Mouse (Mus musculus): ENCODE measurements around the gene Tecpr2.

Gene Tecpr2

GRCm38 (mm10) chr12:110948082-110948909, 59.2 kb downstream of the Tecpr2 start:
- ATAC-seq (ENCODE audit: low TSS enrichment), result no peak

- no peak for ATAC-seq (ENCODE audit: low TSS enrichment)
Measured at GRCm38 (mm10) chr12:110948910-110949201, 59.8 kb downstream of the Tecpr2 start.

GRCm38 (mm10) chr12:110949410-110949809, 60.3 kb downstream of the Tecpr2 start:
- ATAC-seq (ENCODE audit: low TSS enrichment), result no peak

GRCm38 (mm10) chr12:110950151-110950550, 61.1 kb downstream of the Tecpr2 start:
- ATAC-seq (ENCODE audit: low TSS enrichment), result no peak

GRCm38 (mm10) chr12:110951236-110951635, 62.2 kb downstream of the Tecpr2 start:
- ATAC-seq (ENCODE audit: low TSS enrichment), result no peak

GRCm38 (mm10) chr12:110952628-110953385, 63.7 kb downstream of the Tecpr2 start:
- ATAC-seq (ENCODE audit: low TSS enrichment), result peak; percentile 59; the same call in 1 of the 2 replicates

- ATAC-seq (ENCODE audit: low TSS enrichment), result no peak
Measured at GRCm38 (mm10) chr12:110953443-110953842, 64.4 kb downstream of the Tecpr2 start.

- ATAC-seq (ENCODE audit: low TSS enrichment), result no peak
Measured at GRCm38 (mm10) chr12:110953900-110954299, 64.8 kb downstream of the Tecpr2 start.

- ATAC-seq (ENCODE audit: low TSS enrichment), result no peak
Measured at GRCm38 (mm10) chr12:110954351-110954991, 65.4 kb downstream of the Tecpr2 start.

GRCm38 (mm10) chr12:110961973-110962372, 72.9 kb downstream of the Tecpr2 start:
- no peak for ATAC-seq (ENCODE audit: low TSS enrichment)

GRCm38 (mm10) chr12:110965500-110965899, 76.4 kb downstream of the Tecpr2 start:
- no peak for ATAC-seq (ENCODE audit: low TSS enrichment)

- no peak for ATAC-seq (ENCODE audit: low TSS enrichment)
Measured at GRCm38 (mm10) chr12:110966079-110966478, 77.0 kb downstream of the Tecpr2 start.

GRCm38 (mm10) chr12:110967146-110967545, 78.1 kb downstream of the Tecpr2 start:
- ATAC-seq (ENCODE audit: low TSS enrichment), result no peak

GRCm38 (mm10) chr12:110970408-110970807, 81.3 kb downstream of the Tecpr2 start:
- peak; percentile 56; the same call in 1 of the 2 replicates for ATAC-seq (ENCODE audit: low TSS enrichment)

GRCm38 (mm10) chr12:110971972-110972371, 82.9 kb downstream of the Tecpr2 start:
- no peak for ATAC-seq (ENCODE audit: low TSS enrichment)

GRCm38 (mm10) chr12:110973829-110974228, 84.8 kb downstream of the Tecpr2 start:
- ATAC-seq (ENCODE audit: low TSS enrichment), result no peak

GRCm38 (mm10) chr12:110974295-110974694, 85.2 kb downstream of the Tecpr2 start:
- ATAC-seq (ENCODE audit: low TSS enrichment), result no peak

GRCm38 (mm10) chr12:110974726-110975125, 85.7 kb downstream of the Tecpr2 start:
- no peak for ATAC-seq (ENCODE audit: low TSS enrichment)

GRCm38 (mm10) chr12:110975385-110975784, 86.3 kb downstream of the Tecpr2 start:
- ATAC-seq (ENCODE audit: low TSS enrichment), result no peak

GRCm38 (mm10) chr12:110975838-110976468, 86.9 kb downstream of the Tecpr2 start:
- ATAC-seq (ENCODE audit: low TSS enrichment), result no peak

GRCm38 (mm10) chr12:110976589-110977344, 87.7 kb downstream of the Tecpr2 start:
- no peak for ATAC-seq (ENCODE audit: low TSS enrichment)
